Mouse (Mus musculus) embryonic facial prominence, embryonic 11.5 days (tissue): ENCODE data around the gene Snx29. TPM values are rescaled to one million over a fixed set of nuclear protein-coding genes. Genes with fewer than 3 reads are reported as not detected.

Experiments
- ATAC-seq: fragments of 200-750 bp; cut with Nextera tagmentation; replicated peaks from 2 replicates; pipeline ENCODE4 v1.8.0; 2017; ENCODE audit warnings: low read depth; ENCODE audit not compliant: insufficient number of reproducible peaks, low FRiP score, low TSS enrichment
- DNase-seq: peaks from one replicate; pipeline ENCODE4 v3.0.0-alpha.2; 2015; ENCODE audit warnings: low spot score
- H3K27ac ChIP-seq: fragments of 300-500 bp; sonication (generic); replicated peaks from 2 replicates; pipeline ENCODE4 v1.5.1; 2014; ENCODE audit warnings: mild to moderate bottlenecking, low read depth, low read length, control low read depth
- H3K27me3 ChIP-seq: fragments of 300-500 bp; sonication (generic); 2 replicates; pipeline ENCODE4 v1.6.1; 2014; ENCODE audit warnings: mild to moderate bottlenecking, low read length, moderate library complexity, mixed read lengths; ENCODE audit not compliant: control insufficient read depth, insufficient read depth
- H3K36me3 ChIP-seq: fragments of 300-500 bp; sonication (generic); replicated peaks from 2 replicates; pipeline ENCODE4 v1.6.1; 2014; ENCODE audit warnings: low read depth, mild to moderate bottlenecking, low read length, moderate library complexity, mixed read lengths; ENCODE audit not compliant: control insufficient read depth, insufficient read depth
- H3K4me1 ChIP-seq: fragments of 300-500 bp; sonication (generic); 2 replicates; pipeline ENCODE4 v1.6.1; 2014; ENCODE audit warnings: low read length, mixed read lengths; ENCODE audit not compliant: control insufficient read depth, insufficient read depth
- H3K4me2 ChIP-seq: fragments of 300-500 bp; sonication (generic); 2 replicates; pipeline ENCODE4 v1.6.1; 2014; ENCODE audit warnings: low read depth, mild to moderate bottlenecking, control low read depth, low read length, moderate library complexity
- H3K4me3 ChIP-seq: fragments of 300-500 bp; sonication (generic); 2 replicates; pipeline ENCODE4 v1.5.1; 2014; ENCODE audit warnings: low read depth, low read length, control low read depth
- H3K9ac ChIP-seq: fragments of 300-500 bp; sonication (generic); replicated peaks from 2 replicates; pipeline ENCODE4 v1.6.1; 2014; ENCODE audit warnings: mild to moderate bottlenecking, control low read depth, low read length
- H3K9me3 ChIP-seq: fragments of 300-500 bp; sonication (generic); replicated peaks from 2 replicates; pipeline ENCODE4 v1.6.1; 2016; ENCODE audit warnings: mild to moderate bottlenecking, low read length, inconsistent platforms, mixed read lengths; ENCODE audit not compliant: control insufficient read depth
- WGBS: fragments of 180-500 bp; shearing (Covaris S2); extraction: QIAGEN DNeasy Blood & Tissue Kit; methylation state at CpG from one replicate; pipeline ENCODE4 v1.1.7; 2014; 5-methylcytosine and 5-hydroxymethylcytosine counted together
- polyA plus RNA-seq: library from polyadenylated mRNA; unstranded; fragments of >200 nt; fragmentation: Nextera tagmentation; extraction: Ambion mirVana; gene quantifications from 2 replicates; pipeline ENCODE4 v1.2.1, GENCODE M21; 2014

Snx29 gene
- polyA plus RNA-seq, 1 experiment from 2014 or later: 7.0 TPM

DNA sequence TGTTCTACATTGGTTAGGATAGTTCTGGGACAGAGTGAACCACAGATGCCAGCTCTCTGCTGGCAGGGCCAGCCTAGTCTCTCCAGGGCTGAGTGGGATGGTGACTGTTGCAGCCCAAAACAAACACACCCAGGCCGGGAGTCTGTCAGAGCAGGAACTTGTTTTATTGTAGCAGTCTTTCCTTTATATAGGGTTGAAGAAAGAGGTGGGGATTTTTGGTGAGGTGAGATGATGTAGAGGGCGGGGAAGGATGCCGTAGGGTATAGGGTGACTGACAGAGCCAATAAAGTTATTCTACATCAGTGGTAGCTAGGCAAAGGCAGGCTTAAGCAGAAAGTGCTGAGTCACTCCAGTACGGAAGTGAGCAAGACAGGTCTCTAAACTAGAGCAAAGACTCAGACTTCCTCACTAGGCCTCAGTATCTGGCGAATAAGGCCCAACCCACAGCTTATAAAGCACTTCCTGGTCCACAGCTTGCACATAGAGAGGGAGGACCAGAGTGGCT, 133.5 kb downstream of the Snx29 start:
- 86% methylated on average over 5 of the region's 5 CpGs for WGBS
- H3K4me3 ChIP-seq: no peak overlapping the region
- DNase-seq: no peak
- no peaks in the 10 kb centered on the region for H3K9me3 ChIP-seq
- H3K4me1 ChIP-seq: no peaks in the 10 kb centered on the region
- no peak overlapping the region for H3K4me2 ChIP-seq
- H3K27me3 ChIP-seq: no peaks in the 10 kb centered on the region
- H3K9ac ChIP-seq: no peak overlapping the region
- ATAC-seq: no peak
- H3K36me3 ChIP-seq: no peaks in the 10 kb centered on the region
- no peak overlapping the region for H3K27ac ChIP-seq

DNA sequence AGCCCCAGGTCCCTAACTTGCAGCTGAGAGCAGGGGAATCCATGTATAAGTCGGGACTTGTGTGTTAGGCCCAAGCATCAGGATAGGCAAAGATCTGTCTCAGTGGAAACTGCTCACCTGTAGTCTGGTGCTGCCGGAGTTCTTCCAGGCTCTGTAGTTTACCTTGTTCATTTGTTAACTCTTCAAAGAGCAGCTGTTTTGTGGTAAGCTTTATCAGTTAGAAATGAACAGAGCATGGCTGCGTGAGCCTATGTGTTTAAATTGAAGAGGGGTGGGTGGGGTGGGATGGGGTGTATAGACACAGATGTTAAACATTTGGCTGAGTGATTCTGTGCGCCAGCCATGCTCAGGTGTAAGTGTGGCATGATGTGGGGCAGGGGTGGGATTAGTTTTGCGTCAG, 134.4 kb downstream of the Snx29 start:
- Histone ChIP-seq H3K9me3 (no peaks in the 10 kb centered on the region), H3K36me3 (no peaks in the 10 kb centered on the region), H3K4me1 (no peaks in the 10 kb centered on the region), H3K4me2 (no peak overlapping the region), H3K27ac (no peak overlapping the region), H3K27me3 (no peaks in the 10 kb centered on the region), H3K4me3 (no peak overlapping the region), H3K9ac (no peak overlapping the region)
- DNase-seq: no peak
- no peak for ATAC-seq
- 80% methylated on average over 5 of the region's 5 CpGs for WGBS

DNA sequence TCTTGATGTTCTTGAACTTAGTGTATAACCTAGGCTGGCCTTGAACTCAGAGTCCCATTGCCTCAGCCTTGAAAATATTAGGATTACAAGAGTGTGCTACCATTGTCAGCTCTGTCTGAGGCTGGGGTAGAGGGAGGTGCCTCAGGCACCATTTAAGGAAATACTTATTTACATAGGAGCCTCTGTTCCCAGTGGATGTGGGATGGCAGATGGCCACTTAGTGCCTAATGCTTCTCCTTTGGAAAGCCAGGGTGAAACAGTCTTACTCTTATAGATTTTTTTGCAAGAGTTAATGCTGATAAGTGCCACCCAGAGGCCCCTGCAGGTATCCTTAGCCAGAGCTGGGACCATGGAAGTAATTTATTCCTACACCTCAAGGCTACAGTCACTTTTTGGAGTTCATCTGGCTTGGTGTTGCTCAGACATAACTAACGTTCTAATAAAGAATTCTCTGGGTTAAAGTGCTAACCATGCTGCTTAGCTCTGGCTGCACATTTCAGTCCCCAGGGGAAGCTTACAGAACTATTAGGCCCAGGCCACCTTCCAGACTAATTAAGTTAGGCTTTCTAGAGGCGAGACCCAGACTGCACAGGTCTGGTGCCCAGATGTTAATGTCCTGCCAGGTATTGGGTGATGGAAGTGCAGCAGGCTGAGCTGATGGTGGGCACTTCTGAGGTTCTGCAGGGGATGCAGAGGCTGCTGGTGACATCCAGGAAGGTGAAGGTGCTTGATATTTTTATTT, 135.1 kb downstream of the Snx29 start:
- H3K27me3 ChIP-seq: no peaks in the 10 kb centered on the region
- H3K4me1 ChIP-seq: no peaks in the 10 kb centered on the region
- no peak for ATAC-seq
- no peak overlapping the region for H3K4me3 ChIP-seq
- 37% methylated on average over 2 of the region's 2 CpGs for WGBS
- no peaks in the 10 kb centered on the region for H3K36me3 ChIP-seq
- H3K9me3 ChIP-seq: no peaks in the 10 kb centered on the region
- peak; percentile 14 for DNase-seq
- no peak overlapping the region for H3K4me2 ChIP-seq
- H3K9ac ChIP-seq: no peak overlapping the region
- H3K27ac ChIP-seq: no peak overlapping the region

DNA sequence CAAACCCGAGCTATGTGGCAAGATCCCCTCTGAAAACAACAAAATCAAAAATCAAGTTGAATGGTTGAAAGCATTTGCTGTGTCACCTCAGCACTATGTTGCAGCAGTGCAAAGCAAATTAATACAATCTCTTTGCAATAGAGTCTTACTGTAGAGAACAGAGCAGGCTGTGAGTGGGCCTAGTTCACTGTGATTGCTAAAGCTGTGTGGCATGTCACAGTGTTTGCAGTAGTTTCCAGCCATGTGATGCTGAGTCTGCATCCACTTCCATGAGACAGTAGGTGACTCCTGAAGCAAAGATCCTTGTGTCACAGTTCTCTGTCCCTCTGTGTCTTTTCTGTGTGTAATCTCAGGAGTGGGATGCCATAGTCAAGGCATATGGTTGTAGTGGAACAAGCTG, 137.5 kb downstream of the Snx29 start:
- H3K9me3 ChIP-seq: no peaks in the 10 kb centered on the region
- H3K4me1 ChIP-seq: no peaks in the 10 kb centered on the region
- no peak overlapping the region for H3K4me3 ChIP-seq
- ATAC-seq (no peak), DNase-seq (no peak)
- no peak overlapping the region for H3K27ac ChIP-seq
- WGBS: 92% methylated on average over 1 of the region's 1 CpGs
- H3K36me3 ChIP-seq: no peaks in the 10 kb centered on the region
- H3K27me3 ChIP-seq: no peaks in the 10 kb centered on the region
- H3K4me2 ChIP-seq: no peak overlapping the region
- no peak overlapping the region for H3K9ac ChIP-seq

DNA sequence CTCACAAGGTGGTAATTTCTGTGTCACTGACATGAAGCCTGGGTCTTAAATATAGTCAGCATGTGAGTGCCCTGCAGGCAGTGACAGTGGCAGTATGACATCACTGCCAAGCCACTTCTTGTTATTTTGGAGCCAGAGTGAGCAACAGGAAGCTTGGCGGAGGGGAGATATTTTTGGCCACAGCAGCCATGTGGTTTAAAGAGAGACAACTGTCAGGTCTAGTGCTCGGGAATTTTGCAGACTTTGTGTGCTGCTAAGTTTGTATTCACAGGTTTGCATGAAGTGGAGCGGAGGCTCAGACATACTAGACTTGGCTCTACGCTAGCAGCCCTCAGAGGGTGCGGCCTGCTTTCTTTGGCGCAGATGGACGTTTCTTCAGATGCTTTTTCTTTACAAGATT, 138.9 kb downstream of the Snx29 start:
- H3K9me3 ChIP-seq: no peaks in the 10 kb centered on the region
- no peak overlapping the region for H3K9ac ChIP-seq
- H3K4me2 ChIP-seq: no peak overlapping the region
- no peaks in the 10 kb centered on the region for H3K27me3 ChIP-seq
- H3K4me3 ChIP-seq: no peak overlapping the region
- no peak for ATAC-seq
- no peak overlapping the region for H3K27ac ChIP-seq
- H3K36me3 ChIP-seq: no peaks in the 10 kb centered on the region
- H3K4me1 ChIP-seq: no peaks in the 10 kb centered on the region
- DNase-seq: no peak
- WGBS: 70% methylated on average over 7 of the region's 7 CpGs

DNA sequence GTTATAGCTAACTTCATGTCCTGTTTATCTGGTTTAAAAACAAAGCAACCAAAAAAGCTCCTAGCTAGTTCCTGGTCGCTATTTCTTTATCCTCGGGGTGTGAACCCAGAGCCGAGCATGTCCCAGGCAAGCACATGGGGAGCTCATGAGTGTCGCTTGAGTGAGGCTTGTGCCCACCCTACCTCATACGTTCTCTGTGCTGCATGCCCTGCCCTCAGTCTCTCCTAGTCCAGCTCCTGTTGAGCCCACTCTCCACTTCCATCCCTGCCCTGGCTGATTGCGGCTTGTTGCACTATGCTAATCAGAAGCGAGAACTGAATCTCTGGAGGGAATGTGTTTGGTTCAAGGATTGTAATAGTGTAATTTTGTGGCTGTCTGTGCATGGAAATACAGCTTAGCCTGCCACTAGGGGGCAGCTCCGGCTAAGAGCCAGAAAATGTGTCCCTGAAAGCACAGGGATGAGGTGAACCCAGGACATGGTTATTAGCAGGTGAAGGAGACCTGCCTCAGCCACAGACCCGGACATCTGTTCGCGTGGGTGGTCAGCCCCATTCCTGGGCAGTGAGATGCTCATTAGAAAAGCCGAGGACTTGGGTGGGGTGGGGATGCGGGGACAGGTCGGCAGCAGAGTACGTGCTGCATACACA, 145.9 kb downstream of the Snx29 start:
- ATAC-seq (no peak), DNase-seq (peak; percentile 74)
- Histone ChIP-seq H3K9me3 (no peaks in the 10 kb centered on the region), H3K27me3 (no peaks in the 10 kb centered on the region; the same call in 1 of the 2 replicates), H3K4me3 (no peak overlapping the region), H3K4me1 (no peaks in the 10 kb centered on the region), H3K9ac (no peak overlapping the region), H3K27ac (no peak overlapping the region), H3K4me2 (no peak overlapping the region), H3K36me3 (no peaks in the 10 kb centered on the region)
- 59% methylated on average over 15 of the region's 15 CpGs for WGBS

DNA sequence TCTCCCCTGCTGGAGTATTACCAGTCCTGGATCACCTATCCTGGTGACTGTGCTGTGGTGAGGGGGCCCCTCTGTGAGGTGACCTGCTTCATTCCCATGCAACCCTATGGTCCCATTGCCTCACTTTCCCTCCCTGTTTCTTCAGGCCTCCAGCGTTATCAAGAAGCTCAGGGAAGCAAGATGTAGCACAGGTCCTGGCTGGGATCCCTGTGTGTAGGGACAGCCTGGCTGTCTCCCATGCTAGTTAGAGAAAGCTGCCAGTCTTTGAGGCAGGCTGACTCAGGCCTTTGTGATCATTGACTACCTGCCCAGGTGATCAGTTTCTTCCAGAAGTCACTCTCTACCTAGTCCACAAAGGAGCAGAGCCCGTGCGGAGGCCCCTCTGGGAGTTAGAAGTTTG, 146.8 kb downstream of the Snx29 start:
- H3K4me3 ChIP-seq: no peak overlapping the region
- H3K27ac ChIP-seq: no peak overlapping the region
- H3K36me3 ChIP-seq: no peaks in the 10 kb centered on the region
- no peak overlapping the region for H3K9ac ChIP-seq
- no peaks in the 10 kb centered on the region for H3K9me3 ChIP-seq
- 83% methylated on average over 3 of the region's 3 CpGs for WGBS
- DNase-seq (no peak), ATAC-seq (no peak)
- H3K27me3 ChIP-seq: no peaks in the 10 kb centered on the region; the same call in 1 of the 2 replicates
- no peaks in the 10 kb centered on the region for H3K4me1 ChIP-seq
- no peak overlapping the region for H3K4me2 ChIP-seq

DNA sequence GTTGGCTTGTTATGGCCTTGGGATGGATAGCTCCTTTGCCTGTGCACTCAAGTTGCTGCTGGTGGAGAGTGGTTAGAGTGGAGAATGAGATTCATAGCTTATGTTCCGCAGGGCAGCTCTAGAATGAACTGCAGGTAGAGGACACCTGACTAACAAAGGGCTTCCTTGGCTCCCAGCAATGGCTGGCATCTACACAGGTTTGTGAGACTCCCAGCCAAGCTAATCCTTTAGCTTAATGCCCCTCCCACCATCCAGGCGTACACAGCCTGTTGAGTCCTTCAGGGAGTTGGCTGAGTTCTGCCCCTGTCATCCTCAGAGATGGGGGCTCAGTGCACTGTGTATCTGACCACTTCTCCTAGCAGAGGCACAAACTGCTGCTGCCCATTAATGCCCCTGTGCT, 148.5 kb downstream of the Snx29 start:
- Histone ChIP-seq H3K9ac (no peak overlapping the region), H3K9me3 (no peaks in the 10 kb centered on the region), H3K36me3 (no peaks in the 10 kb centered on the region), H3K4me2 (no peak overlapping the region), H3K4me3 (no peak overlapping the region), H3K27me3 (no peaks in the 10 kb centered on the region; the same call in 1 of the 2 replicates), H3K4me1 (no peaks in the 10 kb centered on the region), H3K27ac (no peak overlapping the region)
- WGBS: 81% methylated on average over 2 of the region's 2 CpGs
- ATAC-seq (no peak), DNase-seq (no peak)
